Mouse (Mus musculus) sigmoid colon, adult 10 weeks (tissue): ENCODE data around the gene Usp32. TPM values are rescaled to one million over a fixed set of nuclear protein-coding genes. Genes with fewer than 3 reads are reported as not detected.

Source experiments
- polyA plus RNA-seq: library from polyadenylated mRNA; stranded (reverse); fragments of 350-450 nt; fragmentation: Illumina TruSeq; extraction: RNeasy Lipid Tissue Mini Kit (QIAGEN cat#74804); gene quantifications from one replicate; pipeline ENCODE4 v1.2.3, GENCODE M21; 2014; ENCODE audit warnings: low read depth, low replicate concordance

Gene Usp32
- 58.9 TPM for polyA plus RNA-seq

GRCm38 (mm10) chr11:85139581-85140540, at the start of gene Usp32:
Gene Usp32, minus strand, starts transcription at chr11:85140161.

DNA sequence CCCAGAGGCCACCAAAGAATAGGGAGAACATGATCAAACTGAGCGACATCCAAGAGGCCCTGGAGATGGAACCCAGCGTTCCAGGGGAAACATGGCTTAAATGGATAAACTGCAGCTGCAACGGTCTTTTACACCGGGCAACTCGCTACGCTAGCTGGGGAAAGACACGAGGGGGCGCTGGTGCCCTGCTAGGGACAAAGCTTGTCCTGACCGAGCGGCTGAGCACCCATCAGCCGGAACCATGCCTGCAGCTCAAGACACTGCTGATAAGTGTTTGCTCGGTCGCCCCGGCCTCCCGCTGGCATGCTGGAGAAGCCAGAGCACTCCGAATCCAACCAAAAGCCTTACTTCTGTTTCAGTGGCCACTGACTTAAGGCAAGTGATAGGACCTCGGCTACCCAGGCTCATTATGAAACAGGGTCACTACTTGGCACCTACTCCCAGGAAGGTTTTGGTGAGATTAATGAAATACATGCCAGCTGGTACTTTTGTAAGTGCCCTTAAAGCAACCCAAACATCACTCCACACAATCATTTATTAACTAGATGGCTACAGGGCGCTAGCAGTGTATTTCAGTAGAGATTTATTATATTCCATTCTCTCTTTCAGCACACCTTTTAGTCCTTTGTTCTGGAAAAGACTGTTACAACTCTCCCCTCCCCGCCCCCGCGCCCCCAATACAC, 30.2 kb upstream of the Usp32 start, which contains the start of gene 1700125H20Rik:
TSS of gene 1700125H20Rik (plus strand) at position 347 of the 683 bp plus-strand sequence.

GRCm38 (mm10) chr11:84957591-84958270, 182.2 kb downstream of the Usp32 start, which contains the start of gene Car4:
Gene Car4, plus strand, starts transcription at chr11:84957786.

Other genes with a start within 250 kb of the Usp32 start
- 14.0 TPM for gene Znhit3, start 223.8 kb downstream of the Usp32 start, polyA plus RNA-seq
- 879 TPM for gene Car4, start 182.4 kb downstream of the Usp32 start, polyA plus RNA-seq
- gene 1700125H20Rik, start 30.2 kb upstream of the Usp32 start, polyA plus RNA-seq, result not detected
- gene Appbp2, start 95.0 kb upstream of the Usp32 start, polyA plus RNA-seq, result 64.5 TPM
- gene Ppm1d, start 171.1 kb upstream of the Usp32 start, polyA plus RNA-seq, result 18.2 TPM
- 9.3 TPM for gene Bcas3, start 213.0 kb upstream of the Usp32 start, polyA plus RNA-seq